Comparison of ENCODE assay signal across 11 mouse cellular contexts in the genomic region with DNA sequence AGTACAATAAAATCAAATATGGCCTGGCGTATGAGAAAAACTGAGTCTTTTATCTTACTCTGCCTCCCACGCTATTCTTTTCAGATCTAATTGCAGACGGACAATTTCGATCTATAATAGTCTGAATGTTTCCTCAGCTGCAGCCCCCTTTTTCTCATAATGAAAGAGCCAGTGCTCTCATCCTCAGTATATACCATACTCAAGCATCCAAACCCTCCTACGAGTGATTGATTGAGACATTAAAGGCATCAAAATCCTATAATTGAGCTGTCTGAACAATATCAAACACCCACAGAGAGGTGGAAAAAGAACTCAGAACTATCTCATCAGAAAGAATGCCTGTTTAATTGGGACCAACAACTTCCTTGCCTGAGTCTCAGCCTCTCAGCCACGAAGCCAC.
"Had no signal": no experiment of that assay in that cellular context is flagged by ENCODE, and none has a peak within 500 bp of the region (broad histone marks: within the 10 kb centered on the region; RNA-seq: fewer than 3 reads in every experiment).

No protein-coding gene starts in this region.

- DNase-seq: kidney, adult 18-20 months; kidney, postnatal 10 days; kidney, postnatal 4 days; liver; lung, adult 18-20 months; right cerebral cortex, postnatal 4 days; spleen, adult 18-20 months; thymus, adult 18-20 months; thymus, postnatal 14 days had no signal

- H3K4me3 ChIP-seq: left cerebral cortex, adult 2 months had no signal

- H3K9ac ChIP-seq: liver, embryonic 14.5 days had no signal

- H3K27ac ChIP-seq: left cerebral cortex, adult 2 months; liver, embryonic 14.5 days had no signal
